Mouse (Mus musculus) lung, adult 2 months (tissue): ENCODE measurements around the gene Tmem54.

ENCODE experiments used
- CTCF ChIP-seq: fragments of 200-500 bp; IDR thresholded peaks from 2 replicates; pipeline ENCODE4 v1.5.1; 2011; ENCODE audit warnings: mild to moderate bottlenecking, low read length, control low read depth; ENCODE audit not compliant: insufficient read depth
- POLR2A ChIP-seq: fragments of 200-500 bp; IDR thresholded peaks from 2 replicates; pipeline ENCODE4 v1.6.1; 2011; ENCODE audit warnings: low read depth, mild to moderate bottlenecking, control low read depth, low read length, borderline replicate concordance; ENCODE audit errors: extremely low read depth

DNA sequence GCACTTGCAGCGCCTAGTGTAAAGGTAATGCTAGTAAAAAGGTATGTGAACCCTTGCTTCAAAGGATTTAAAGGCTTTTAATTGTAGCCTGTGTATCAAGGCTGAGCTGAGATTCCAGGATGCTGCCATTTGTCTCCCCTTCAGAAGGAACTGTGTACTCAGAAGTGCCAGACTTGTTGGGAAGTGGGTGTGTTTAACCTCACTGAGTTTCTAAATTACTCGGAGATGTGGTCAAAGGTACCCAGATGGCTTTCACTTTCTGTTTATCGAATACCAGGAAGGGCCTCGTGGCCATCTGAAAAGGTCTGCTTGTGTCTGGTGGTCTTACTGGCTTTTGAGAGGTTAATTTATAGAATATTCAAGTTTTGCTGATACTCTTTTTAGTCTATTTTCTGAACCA is 45.4 kb upstream of the Tmem54 start:
- TF ChIP-seq CTCF (no peak), POLR2A (no peak)
